Mouse (Mus musculus) layer of hippocampus, adult 2 months (tissue): ENCODE measurements around the gene Shroom1. TPM values are rescaled to one million over a fixed set of nuclear protein-coding genes. Genes with fewer than 3 reads are reported as not detected.

Source experiments
- DNase-seq, 2 experiments: peaks; one replicate each; pipeline ENCODE4 v3.0.0; 2022; ENCODE audit warnings: low spot score in 2 of 2
- H3K27ac ChIP-seq: fragments of 200-600 bp; 2 replicates; pipeline ENCODE4 v1.8.1; 2022
- H3K4me3 ChIP-seq: fragments of 200-600 bp; 2 replicates; pipeline ENCODE4 v1.8.1; 2022; ENCODE audit warnings: mild to moderate bottlenecking
- CTCF ChIP-seq: fragments of 200-600 bp; conservative IDR thresholded peaks from 2 replicates; pipeline ENCODE4 v1.8.1; 2022; ENCODE audit warnings: antibody characterized with exemption, mild to moderate bottlenecking, moderate library complexity
- total RNA-seq, 2 experiments: library from RNA; stranded (reverse); gene quantifications; 2 replicates each; pipeline ENCODE4 v1.2.3; 2021

Shroom1 gene
- total RNA-seq, 2 experiments from 2014 or later, result 4.8 to 5.1 TPM

DNA sequence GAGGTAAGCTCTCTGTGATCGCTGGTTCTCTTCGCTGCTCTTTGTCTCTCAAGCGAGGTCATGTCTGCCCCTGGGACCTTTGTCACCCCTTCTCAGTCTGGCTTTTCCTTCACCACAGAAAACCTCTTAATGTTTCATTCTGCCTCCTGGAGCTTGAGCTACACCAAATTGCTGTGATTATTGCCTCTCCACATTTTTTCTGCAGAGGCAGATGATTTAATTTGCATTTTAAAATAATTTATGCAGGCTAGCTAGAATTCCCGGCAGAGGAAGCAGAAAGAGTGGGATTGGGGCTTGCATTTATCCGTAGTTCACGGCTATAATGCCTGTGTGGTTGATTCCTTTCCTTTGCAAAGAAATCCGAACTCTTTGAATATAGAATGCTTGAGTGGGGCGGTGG is 18.6 kb downstream of the Shroom1 start:
- peak overlapping the region; percentile 91 for H3K4me3 ChIP-seq
- peak overlapping the region; percentile 91 for H3K27ac ChIP-seq
- TF ChIP-seq CTCF, result no peak
- DNase-seq, result peak in 1 of 2 experiments; percentile 48

- DNase-seq, result no peak
- no peak for TF ChIP-seq CTCF
- Histone ChIP-seq H3K4me3 (peak overlapping the region; percentile 91), H3K27ac (peak overlapping the region; percentile 99)
Observed at GRCm38 (mm10) chr11:53477833-53478232, 20.8 kb downstream of the Shroom1 start.

DNA sequence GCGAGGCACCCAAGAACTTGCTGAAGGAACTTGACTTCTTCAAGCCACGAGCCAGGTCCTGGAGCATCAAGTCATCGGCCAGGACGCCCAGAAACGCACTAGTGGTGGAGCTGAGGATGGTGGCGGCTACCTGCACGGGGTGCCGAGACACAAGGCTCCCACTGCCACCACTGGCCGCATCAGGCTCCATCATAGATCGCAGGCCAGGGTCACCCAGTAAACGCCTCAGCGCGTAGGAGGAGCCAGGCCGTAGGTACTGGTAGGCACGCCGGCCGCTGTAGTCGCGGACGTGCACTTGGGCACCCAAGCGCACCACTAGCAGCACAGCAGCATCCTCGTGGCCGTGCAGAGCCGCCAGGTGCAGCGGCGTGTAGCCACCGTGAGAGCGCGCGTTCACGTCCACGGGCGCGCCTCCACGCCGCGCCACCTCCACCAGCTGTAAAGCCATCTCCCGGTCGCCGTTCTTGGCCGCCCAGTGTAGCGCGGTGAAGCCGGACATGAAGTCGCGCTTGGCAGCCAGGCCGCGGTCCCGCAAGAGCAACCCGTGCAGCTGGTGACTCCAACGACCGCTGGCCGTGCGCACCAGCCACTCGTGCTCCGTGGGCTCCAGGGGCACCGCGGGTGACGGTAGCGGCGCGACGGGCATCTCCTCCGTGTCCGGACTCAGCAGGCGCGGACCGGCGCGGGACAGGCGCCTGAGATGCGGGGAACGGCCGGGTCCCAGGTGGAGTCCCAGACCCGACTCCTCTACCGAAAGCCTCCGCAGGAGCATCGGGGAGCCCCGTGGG is 21.6 kb downstream of the Shroom1 start:
- TF ChIP-seq CTCF, result no peak
- DNase-seq, result no peak
- Histone ChIP-seq H3K4me3 (peak overlapping the region; percentile 91), H3K27ac (peak overlapping the region; percentile 99)

DNA sequence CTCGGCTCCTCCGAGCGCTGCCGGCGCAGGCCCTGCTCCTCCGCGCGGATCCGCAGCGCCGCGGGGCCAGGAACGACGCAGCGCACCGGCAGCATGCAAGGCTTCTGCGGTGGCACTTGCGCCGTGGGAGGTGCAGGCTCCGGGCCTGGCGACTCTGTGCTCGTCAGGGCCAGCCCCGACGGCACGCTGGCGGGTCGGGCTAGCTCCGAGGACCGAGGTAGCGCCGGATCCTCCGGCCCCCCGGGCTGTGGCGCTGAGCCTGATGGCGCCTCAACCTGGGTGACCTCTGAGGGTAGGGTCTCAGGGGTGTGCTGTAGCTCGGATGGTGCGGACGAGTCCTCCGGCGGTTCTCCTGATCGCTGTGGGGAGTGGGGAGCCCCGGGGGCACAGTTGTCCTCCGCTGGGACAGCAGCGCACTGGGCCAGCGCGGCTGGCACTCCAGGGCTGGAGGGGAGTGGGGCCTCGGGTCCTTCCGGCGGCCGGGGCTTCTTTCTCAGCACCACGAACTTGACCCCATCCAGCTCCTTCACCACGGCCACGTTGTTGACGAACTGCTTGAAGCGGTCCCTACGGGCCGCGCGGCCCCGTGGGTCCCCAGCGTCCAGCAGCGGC is 22.3 kb downstream of the Shroom1 start:
- Histone ChIP-seq H3K4me3 (peak overlapping the region; percentile 91), H3K27ac (peak overlapping the region; percentile 99)
- no peak for DNase-seq
- TF ChIP-seq CTCF, result no peak

GRCm38 (mm10) chr11:53479783-53480301 is 22.8 kb downstream of the Shroom1 start, which contains the start of the genes Gm9945 and Sowaha:
Gene Gm9945, plus strand, starts transcription at chr11:53480166.
Gene Sowaha, minus strand, starts transcription at chr11:53480274.
- H3K27ac ChIP-seq, result peak within 1 kb of the TSS; percentile 99
- DNase-seq, result peak; percentile 75 to 83
- TF ChIP-seq CTCF, result peak; percentile 42
- H3K4me3 ChIP-seq, result peak within 1 kb of the TSS; percentile 91

- Histone ChIP-seq H3K27ac (peak overlapping the region; percentile 99), H3K4me3 (peak overlapping the region; percentile 14)
- no peak for DNase-seq
- no peak for TF ChIP-seq CTCF
Observed at GRCm38 (mm10) chr11:53481088-53481730, 24.2 kb downstream of the Shroom1 start.

DNA sequence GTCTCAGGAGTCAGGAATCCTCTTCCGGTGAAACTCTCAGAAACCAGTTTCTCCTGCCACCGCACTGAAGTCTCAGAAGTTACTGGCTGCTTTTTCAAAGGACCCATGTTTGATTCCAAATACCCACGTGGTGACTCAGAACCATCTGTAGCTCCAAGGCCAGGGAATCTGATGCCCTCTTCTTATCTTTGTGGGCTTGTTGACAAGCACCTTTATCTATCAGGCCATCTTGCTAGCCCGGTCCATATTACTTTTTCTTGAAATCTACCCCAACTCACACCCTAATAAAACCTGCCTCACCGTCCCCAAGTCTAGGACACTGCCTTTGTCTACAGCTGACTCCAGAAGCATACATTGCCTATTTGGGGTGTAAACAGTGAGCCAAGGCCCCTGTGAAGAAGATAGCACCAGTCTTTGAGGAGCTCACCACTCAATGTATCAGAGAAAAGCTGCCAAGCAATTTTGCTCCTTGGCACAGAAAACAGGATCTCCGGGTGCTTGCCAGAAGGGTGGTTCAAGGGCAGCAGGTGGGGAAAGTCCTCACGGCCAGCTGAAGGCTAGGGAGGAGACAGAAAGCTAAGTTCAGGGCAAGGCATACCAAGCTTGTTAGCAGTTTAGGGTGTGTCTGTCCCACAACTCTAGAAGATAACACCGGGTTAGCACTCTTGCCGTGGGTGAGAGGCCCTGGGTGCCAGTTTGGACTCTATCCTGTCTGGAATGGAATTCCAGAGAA is 26.3 kb downstream of the Shroom1 start:
- no peak overlapping the region for H3K4me3 ChIP-seq
- no peak overlapping the region for H3K27ac ChIP-seq
- DNase-seq, result no peak
- no peak for TF ChIP-seq CTCF

DNA sequence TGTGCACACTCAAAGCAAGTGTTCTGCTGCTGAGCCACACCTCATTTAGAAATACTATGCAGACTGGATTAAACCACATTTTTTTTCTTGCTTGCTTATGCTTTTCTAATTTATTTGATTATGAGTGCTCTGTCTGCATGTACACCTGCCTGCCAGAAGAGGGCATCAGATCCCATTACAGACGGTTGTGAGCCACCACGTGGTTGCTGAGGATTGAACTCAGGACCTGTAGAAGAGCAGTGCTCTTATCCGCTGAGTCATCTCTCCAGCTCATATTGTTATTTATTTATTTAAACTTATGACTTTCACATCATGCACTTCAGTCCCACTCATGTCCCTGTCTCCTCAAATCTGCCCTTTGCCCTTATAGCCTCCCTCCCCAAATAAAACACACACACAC is 28.7 kb downstream of the Shroom1 start:
- no peak for DNase-seq
- TF ChIP-seq CTCF, result peak; percentile 80
- no peak overlapping the region for H3K27ac ChIP-seq
- H3K4me3 ChIP-seq, result no peak overlapping the region

DNA sequence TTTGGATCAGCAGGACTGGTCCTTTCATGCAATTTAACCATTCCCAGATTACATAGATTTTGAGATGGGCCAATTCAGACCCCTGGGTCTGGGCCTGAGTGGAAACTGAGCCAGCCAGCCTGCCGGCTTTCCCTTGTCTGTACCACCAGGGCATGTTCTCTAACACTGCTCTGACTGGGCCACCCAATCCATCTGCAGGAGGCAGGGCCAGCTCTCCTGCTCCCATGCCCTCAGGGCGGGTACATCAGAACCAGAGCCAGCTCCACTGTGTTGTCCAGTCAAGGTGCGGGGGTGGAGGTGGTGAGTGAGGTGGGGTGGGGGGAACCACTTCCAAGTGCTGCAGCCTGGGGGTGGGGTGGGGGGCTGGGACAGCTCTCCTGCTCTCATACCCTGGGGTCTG is 29.3 kb downstream of the Shroom1 start:
- Histone ChIP-seq H3K4me3 (no peak overlapping the region), H3K27ac (no peak overlapping the region)
- no peak for TF ChIP-seq CTCF
- DNase-seq, result no peak

DNA sequence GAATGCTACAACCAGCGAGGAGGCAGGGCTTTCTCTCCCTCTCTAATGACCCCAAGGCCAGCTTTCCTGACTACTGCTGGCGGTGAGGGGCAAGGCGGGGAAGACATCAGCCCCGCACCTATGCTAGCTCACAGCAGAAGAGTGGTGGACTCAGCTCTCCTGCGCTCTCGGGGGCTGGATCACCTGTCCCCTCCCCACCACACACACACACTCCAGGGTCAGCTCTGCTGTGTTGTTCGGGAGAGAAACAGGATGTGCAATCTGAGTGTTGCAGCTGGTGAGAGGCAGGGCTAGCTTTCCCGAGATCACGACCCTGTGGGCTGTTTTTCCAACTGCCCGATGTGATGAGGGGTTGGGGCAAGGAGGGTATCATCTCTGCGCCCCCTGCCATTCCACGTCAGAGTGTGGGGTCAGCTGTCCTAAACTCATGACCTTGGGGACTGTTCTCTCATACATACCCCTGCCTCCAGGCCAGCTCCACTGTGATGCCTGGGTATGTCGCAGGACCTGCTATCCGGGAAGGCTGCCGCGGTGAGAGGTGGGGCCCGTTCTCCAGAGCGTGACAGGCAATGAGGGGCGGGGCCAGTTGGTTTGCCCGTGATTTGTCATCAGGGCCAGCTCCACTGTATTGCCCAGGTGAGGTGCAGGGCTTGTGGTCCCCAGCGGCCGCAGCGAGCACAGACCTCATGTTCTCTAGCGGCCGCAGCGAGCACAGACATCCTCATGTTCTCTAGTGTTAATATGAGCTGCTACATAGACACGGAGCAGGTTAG is 30.0 kb downstream of the Shroom1 start:
- no peak for DNase-seq
- peak overlapping the region; percentile 61; the same call in 1 of the 2 replicates for H3K27ac ChIP-seq
- TF ChIP-seq CTCF, result 0 out of 2 replicates have a peak, but pooled peaks have one; percentile 4
- H3K4me3 ChIP-seq, result peak overlapping the region; percentile 38

DNA sequence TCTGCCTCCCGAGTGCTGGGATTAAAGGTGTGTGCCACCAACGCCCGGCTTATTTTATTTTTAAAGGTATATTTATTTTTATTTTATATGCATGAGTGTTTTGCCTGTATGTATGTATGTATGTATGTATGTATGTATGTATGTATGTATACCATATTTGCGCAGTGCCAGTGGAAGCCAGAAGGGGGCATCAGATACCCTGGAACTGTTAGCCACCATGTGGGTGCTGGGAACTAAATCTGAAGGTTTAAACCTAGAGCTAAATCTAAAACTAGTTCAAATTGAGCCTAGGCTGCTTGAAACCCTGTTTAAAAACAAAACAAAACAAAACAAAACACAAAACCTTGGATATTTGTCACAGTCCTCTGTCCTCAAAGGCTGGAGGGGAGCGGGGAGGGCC is 32.0 kb downstream of the Shroom1 start:
- no peak overlapping the region for H3K27ac ChIP-seq
- no peak overlapping the region for H3K4me3 ChIP-seq
- TF ChIP-seq CTCF, result peak; percentile 40
- no peak for DNase-seq

DNA sequence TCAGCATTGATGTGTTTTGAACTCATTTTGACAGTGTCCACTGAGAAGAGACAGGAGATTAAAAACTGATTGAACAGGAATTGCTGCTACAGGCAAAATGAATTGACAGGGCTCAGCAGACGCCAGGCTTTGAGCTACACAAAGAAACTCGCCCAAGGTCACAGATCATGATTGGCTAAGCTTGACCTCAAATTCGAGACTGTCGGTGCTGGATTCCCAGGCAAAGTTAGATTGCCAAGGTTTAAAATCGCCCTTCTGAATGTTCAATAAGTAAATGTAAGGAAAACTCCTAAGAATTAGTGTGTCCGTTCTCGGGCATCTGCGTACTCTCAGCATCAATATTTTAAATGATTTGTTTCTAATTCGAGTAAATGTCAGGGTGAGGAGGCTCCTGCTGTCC is 32.4 kb downstream of the Shroom1 start:
- no peak overlapping the region for H3K27ac ChIP-seq
- TF ChIP-seq CTCF, result no peak
- H3K4me3 ChIP-seq, result no peak overlapping the region
- DNase-seq, result no peak
